Mouse (Mus musculus) ovary, postnatal 14 days (tissue): ENCODE results near the gene Cirbp.
A peak's percentile ranks its signal among the peaks of the same experiment; 100 is the strongest.
"Not testable (repeated sequence)": the region's sequence is repeated elsewhere in the genome, so short reads cannot be mapped to it uniquely, and the experiment has no call there.

Experiments
- DNase-seq: peaks from one replicate; pipeline ENCODE4 v3.0.0; 2022; ENCODE audit warnings: low spot score

Gene Cirbp

DNA sequence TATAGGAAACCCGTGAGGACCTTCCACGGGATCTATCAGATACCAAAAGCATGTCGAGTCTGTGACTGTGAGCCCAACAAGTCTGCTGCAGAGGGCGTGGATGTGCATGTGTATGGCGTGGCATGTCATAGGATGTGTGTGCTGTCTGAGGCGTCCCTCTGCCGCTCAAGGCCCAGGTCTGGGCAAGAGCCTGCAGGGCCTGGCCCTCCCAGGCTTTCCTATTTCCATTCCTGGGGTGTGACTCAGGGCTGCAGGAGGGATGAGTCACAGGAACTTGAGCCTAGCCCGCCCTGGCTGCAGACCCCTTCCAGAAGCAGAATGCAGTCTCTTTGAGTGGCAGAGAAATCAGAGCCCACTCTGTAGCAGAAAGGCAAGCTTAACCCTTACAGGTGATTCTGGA lies 2.1 kb upstream of the Cirbp start:
- no peak for DNase-seq

DNA sequence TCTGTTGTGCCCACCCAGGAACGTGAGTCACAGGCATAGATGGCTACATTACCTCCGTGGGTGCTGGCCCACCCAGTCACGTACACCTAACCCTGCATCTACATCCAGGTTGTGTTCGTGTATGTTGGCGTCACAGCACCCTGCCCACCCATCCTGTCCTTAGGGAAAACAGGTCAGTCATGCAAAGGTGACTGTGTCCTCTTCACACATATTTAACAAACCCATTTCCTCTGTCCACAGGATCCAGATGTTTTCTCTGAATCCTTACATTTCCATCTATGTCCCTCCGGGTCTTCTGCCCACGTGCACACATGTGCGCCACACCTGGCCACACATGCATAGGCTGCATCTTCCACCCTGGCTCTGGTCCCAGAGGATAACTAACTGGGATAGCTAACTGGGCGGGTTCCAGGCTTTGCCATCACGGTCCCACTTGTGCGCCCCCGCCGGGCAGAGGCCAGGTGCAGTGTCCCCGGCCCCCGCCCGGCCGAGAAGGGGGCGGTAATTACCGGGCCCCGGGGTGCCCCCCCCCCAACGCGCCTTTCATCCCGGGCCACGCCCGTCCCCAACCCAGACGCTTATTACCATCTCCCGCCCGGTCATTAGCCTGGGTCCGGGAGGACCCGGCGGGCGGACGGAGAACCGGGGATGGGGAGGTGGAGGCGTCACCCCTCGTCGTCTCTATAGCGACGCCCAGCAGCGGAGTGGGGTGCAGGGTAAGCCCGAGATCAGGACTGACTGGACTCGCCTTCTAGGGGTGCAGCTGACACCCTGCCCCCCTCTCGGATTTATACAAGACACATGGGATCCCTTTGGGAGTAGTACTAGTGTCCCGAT lies 1.4 kb upstream of the Cirbp start:
- DNase-seq, result no peak

DNA sequence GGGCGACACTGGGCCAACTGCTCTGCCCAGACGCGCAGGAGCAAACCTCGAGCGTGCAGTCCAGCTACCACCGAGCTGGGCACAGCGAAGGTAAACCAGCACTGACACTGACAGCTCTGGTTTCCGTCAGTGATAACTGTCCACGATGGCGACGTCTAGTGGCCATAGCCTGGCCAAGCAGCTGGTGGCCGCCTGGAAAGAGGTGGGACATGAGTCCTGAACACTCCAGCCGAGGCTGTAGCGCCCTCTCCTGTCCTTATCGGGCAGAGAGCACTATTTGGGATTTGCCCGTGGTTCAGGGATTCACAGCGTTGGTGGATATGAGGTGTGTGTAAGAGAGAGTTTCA lies 814 bp upstream of the Cirbp start:
- DNase-seq, result peak; percentile 96

DNA sequence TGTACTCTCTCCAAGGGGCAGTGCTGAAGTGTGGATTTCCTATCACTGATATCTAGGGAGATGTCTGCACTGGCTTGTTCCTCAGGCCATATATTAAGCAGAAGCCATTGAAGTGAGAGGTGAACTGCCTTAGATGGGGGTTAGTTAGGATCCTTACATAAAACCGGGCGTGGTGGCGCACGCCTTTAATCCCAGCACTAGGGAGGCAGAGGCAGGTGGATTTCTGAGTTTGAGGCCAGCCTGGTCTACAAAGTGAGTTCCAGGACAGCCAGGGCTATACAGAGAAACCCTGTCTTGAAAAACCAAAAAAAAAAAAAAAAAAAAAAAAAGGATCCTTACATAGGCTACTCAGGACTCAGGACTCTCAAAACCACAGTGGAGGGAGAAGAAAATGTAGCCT lies 351 bp downstream of the Cirbp start:
- not testable (repeated sequence) for DNase-seq

DNA sequence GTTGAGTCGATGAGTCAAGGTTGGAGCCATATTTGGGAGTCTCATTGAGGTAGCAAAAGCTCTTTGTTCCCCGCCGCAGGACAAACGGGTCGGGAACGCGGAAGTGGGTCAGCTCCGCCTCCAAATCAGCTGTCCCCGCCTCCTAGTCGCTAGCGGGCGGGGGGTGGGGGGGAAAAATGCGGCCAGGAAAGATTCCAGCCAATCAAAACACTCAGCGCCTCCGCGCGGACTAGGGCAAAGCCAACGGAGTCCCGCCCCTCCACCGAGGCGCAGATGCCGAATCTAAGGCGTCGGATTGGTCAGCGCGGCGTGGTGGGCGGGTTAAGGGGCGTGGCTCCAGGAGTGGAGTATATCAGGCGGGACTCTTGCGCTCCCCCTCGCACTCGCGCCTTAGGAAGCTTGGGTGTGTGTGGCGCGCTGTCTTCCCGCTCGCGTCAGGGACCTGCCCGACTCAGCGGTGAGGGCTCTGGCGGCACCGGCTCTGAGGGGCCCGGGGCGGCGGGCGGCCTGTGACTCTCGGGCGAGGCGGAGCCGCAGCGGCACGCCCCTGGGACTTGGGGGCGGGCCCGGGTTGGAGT lies 1.8 kb downstream of the Cirbp start:
- DNase-seq, result peak; percentile 99

DNA sequence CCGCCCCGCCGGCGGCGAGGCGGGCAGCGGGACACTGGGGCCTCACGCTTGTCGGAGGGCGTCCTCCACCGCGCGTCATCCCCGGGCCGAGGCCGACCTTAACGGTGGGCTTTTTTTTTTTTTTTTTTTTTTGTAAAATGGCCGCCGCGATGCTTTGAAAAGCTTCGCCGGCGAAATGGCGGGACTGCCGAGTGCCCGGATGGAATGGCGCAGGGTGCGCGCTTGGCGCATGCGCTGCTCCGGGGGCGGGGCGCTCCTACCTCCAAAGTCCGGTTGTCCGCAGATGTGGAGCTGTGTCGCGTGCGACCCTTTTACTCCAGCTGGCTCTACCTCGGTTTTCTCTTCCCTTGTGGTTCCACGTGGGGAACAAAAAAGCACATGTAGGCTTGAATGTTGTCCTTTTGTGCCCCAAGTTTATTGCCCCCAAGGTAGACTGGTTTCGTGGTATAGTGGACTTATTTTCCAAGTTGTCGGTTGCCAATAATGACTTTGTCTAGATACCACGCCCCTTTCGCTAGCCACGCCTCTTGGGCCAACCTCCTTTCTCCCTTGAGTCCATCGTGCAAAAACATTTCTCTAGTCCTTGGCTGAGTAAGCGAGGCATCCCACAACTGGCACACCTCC lies 2.4 kb downstream of the Cirbp start:
- DNase-seq, result peak; percentile 92

DNA sequence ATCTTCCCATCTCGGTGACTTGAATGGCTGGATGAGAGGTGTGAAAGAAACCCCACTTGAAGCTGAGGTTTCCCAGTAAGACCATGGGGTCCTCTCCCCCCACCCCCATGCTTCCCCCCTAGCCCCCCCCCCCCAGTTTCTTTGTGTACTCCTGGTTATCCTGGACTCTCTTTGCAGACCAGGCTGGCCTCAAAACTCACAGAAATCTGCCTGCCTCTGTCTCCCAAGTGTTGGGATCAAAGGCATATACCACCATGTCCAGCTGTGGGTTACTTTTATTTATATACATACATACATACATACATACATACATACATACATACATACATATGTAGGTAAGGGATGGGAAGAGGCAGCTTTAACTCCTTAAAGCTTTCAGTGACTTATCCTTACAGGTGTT lies 3.3 kb downstream of the Cirbp start:
- DNase-seq, result no peak

DNA sequence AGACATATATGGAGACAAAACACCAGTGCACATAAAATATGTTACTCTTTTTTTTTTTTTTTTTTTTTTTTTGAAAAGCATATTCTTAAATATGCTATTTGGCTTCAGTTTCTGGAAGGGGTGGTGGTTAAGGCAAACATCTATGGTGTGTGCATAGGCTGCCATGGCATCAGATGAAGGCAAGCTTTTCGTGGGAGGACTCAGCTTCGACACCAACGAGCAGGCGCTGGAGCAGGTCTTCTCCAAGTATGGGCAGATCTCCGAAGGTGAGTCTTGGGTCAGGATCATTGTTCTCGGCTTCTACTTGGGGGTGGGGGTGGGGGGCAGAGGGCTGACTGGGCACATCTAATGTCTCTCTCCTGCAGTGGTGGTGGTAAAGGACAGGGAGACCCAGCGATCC lies 3.9 kb downstream of the Cirbp start:
- no peak for DNase-seq

DNA sequence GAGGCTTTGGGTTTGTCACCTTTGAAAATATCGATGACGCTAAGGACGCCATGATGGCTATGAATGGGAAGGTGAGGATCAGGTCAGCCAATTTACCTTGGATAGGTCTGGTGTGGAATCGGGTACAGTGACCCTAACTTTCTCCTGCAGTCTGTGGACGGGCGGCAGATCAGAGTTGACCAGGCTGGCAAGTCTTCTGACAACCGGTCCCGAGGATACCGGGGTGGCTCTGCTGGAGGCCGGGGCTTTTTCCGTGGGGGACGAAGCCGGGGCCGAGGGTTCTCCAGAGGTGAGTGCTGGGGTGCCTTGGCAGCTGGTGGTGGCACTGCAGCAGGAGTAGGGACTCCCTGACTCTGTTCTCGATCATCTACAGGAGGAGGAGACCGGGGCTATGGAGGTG lies 4.3 kb downstream of the Cirbp start:
- DNase-seq, result no peak

DNA sequence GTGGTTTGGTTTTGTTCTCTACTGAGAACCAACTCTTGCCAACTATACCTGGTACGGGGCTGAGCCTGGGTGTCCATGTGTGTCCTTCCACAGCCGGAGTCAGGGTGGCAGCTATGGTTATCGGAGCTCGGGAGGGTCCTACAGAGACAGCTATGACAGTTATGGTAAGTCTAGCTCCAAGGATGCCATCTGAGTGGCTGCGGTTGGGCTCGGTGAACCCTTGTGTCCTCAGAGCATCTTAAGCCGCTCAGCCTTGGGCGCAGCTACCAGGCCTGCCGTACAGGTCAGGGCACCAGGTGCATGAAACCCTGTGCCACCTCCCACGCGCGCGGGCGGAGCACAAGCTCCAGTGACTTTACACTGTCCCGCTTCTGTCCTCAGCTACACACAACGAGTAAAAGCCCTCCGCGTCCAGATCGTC lies 4.8 kb downstream of the Cirbp start:
- no peak for DNase-seq

DNA sequence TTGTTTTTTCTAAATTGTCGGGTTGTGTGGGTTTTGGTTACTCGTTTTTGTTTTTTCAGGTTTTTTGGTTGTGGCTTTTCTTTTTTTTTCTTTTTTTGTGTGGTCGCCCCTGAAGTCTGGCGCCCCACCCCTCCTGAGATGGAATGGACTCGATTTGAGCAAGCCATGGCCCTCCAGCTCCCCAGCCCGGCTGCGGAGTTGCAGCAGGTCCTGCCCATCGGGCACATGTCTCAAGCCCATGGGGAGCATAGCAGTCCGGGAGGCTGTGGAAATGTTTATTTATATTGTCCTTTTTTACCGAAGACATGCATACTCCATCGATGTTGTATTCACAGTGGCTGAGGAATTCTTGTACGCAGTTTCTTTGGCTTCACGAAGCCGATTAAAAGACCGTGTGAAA lies 5.5 kb downstream of the Cirbp start:
- DNase-seq, result no peak

DNA sequence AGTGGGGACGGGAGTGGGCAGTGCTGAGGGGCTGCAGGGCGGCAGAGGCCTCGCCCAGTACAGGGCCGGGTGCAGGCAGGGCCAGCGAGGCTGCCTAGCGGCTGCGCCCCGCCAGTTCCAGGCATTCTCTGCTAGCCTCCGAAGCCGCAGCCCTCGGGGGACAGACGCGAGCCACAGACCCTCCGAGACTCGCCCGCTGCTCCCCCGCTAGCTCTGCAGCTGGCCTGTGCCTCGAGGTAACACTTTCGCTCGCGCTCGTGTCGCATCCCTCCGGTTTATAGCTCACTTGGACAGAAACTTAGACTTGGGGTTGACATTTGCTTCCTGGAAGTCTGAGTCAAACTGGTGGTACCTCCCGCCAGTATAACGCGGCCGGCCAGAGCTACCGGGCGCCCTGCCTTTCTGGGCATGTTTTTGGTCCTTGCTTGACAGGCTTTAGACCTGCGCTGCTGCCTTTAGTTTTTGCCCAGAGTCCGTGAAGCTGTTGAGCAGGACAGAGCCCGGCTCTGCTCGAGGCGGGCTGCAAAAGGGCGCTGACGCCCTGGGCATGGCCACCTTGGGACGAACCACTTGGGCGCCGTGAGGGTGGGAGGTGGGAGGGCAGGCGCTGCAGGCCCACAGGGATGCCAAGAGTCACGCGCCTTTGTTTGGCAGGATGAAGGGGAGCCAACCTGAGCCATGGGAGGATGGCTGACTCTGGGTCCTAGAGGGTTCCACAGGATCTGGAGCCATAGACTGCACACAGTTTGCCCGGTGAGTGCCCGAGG lies 6.2 kb downstream of the Cirbp start:
- DNase-seq, result no peak

DNA sequence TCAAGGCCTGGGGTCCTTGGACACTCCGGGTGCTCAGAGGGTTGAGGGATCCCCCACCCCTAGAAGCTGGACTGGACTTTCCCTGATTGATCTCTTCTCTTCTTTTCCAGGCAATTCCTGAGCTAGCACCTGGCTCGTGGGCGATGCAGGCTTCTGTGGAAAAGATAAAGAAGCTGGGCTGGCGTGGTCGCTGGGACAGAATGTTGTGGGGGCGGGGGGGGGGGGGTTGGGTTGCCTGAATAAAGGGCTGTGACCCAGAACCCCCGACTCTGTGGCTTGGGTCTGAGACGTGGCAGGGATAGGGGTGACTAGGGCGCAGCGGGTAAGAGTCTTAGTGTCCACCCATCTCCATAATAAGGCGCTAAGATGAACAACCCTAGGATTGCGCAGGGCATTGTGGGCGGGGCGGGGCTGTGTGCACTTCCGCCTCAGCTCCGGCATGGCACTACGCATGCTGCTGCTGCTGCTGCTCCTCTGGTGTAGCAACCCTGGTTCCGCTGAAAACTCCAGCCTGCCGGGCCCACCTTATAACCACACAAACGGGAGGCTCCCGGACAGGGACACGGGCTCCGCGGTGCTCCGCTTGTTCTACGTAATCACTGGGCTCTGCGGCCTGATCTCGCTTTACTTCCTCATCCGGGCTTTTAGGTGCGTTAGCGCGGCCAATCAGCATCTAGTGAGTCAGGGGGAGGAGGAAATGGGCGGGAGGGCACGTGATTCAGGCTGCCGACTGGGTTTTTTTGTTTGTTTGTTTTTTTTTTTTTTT lies 6.9 kb downstream of the Cirbp start, which contains the start of gene 1600002K03Rik:
TSS of gene 1600002K03Rik (plus strand) at position 418 of the 766 bp plus-strand sequence.
- DNase-seq, result peak; percentile 77

DNA sequence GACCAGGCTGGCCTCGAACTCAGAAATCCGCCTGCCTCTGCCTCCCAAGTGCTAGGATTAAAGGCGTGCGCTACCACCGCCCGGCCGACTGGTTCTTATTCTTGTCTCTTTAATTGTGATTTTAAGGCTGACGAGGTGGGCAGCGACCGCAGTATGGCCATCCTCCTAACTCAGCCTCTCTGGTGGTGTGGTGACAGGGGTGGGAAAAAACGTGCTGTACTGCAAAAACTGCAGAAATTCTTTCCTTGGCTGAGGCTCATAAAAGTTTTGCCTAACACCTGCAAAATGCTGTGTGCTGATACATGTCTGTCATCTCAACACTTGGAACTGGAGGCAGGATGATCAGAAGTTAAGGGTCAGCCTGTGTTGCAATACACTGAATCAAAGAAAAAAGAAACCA lies 7.6 kb downstream of the Cirbp start:
- DNase-seq, result no peak

DNA sequence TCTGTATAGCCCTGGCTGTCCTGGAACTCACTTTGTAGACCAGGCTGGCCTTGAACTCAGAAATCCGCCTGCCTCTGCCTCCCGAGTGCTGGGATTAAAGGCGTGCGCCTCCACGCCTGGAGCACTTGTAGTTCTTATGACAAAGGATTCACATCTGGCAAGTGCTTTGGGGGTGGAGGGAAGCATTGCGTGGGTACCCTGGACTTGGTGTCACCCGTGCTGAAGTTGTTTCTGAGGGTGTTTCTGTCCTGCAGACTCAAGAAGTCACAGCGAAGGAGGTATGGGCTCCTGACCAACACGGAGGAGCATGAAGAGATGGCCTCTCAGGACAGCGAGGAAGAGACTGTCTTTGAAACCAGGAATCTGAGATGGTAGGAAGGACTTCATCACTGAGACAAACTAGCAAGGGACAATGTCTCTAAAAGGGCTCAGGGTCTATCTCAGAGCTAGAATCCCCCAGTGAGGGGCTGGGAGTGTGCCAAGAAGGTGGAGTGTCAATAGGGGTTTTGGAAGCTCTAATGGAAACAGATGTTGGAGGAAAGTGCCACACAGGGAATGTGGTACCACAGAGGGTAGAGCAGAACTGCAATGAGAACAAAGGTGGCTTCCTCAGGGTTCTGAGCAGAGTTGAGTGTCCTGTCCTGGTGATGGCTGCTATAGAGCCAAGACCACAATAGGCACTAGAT lies 8.3 kb downstream of the Cirbp start:
- no peak for DNase-seq

DNA sequence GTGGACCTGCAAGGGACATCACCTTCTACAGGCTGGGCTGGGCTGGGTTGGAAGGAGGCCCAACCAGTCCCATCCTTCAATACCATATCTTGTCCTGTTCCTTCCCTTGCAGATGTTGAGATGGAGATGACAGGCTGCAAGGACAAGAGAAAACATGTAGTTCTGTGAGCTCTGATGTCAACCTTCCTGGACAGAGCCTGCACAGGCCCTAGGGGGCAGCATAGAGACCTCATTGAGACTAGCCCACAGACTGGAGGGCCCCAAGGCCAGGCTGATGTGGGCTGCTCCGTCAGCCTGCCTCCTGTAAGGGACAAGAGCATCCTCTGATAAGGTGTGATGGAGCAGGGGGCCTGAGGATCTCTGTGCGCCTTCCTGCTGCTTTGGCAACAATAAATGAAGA lies 8.9 kb downstream of the Cirbp start:
- no peak for DNase-seq

DNA sequence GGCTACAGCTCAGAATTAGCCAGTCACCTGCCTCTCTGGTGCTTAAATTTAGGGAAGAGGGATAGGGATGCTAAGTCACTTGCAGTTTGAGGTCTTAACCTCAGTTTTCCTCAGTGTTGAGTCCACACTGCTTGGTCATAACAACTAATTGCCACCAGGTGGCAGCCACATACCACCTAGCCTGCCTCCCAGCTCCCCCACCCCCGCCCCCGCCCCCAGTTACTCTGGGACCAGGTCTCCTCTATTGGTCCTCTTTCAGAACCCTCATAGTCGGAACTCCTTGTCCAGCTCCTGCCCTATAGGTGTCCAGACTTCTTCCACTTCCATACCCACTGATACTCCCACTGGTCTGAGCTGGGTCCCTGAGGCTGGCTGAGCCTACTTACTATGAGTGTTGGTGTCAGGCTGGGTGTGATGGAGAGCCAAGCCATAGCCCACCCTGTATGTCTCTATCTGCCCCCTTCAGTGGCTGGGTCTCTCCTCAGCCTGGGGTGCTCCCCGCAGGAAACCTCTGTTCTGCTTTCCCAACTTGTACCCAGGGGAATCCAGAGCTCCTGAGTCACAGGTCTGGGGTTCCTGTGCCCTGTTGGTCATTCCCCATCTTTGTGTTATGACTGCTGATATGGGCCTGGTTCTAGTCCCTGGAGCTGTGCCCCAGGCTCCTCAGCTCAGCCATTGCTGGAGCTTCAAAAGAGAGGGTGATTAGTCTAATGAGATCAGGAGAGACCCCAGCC lies 9.9 kb downstream of the Cirbp start:
- DNase-seq, result no peak

DNA sequence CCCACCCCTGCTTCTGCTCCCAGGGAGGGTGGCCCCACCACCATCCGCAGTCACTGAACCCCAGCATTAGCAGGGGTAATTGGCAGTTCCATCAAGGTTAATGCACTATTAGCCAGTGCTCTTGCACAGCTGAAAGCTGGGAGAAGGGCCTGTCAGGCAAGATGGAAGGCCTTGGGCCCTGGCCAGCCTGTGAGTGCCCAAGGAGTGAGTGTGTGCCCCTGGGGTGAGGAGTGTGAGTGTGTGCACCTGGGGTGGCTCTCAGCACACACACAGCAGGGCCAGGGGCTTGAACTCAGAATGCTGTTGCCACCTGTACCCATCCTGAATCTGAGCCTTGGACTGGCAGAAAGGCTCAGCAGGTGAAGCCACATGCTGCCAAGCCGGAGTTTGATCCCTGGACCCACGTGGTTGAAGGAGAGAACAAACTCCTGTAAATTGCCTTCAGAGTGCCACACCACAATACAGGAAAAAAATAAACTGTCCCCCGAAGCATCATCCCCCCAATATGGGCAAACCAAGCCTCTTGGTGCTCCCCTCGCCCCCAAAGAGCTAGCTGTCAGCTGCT lies 10.6 kb downstream of the Cirbp start:
- DNase-seq, result no peak

DNA sequence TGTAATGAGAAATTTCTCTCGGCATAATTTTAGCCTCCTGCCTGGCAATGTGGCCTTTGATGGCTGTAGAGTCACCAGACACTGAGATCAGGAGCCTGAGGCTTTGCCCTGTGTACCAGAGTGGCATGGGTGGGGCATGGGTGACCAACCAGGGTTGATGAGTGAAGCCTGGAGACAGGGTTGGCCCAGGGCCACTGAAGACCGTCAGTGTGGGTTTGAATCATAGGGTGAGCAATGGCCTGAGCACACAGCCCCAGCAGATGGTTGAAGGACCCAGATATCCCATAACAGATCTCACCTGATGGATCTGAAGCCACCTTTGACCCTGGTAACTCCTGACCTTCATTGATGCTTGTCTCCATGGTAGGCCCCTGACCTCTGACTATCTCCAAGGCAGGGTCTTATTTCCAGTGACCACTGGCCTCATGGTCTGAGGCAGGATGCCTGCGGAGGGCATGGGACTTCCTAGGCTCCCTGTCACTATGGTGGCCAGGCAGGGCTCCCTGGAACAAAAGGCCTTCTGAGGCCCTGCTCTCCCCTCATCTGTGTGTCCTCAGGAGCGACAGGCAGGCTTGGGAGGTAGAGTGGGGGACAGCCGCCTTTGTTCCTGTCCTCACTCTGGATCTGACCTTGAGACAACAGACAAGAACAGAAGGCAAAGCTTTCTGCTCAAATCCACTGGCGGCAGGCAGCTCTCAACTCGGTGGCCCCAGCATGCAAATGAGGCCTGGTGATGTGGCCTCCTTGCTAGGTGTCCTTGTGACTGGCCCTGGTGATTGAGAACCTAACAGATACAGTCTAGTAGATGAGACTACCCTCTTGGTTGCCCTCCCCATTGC lies 11.9 kb downstream of the Cirbp start:
- DNase-seq, result no peak
